Mouse (Mus musculus): ENCODE results near the gene Sfxn3. TPM values are rescaled to one million over a fixed set of nuclear protein-coding genes. Genes with fewer than 3 reads are reported as not detected.

Gene Sfxn3
- polyA plus RNA-seq, 1 experiment from 2014 or later = 95.9 TPM

GRCm38 (mm10) chr19:45016341-45017215 lies 30.7 kb upstream of the Sfxn3 start:
- Histone ChIP-seq H3K4me1 (ENCODE audit: control insufficient read depth, insufficient read depth, low read length) (peaks cover 31% of the 10 kb centered on the region), H3K4me2 (ENCODE audit: low read length) (peak overlapping the region; percentile 89), H3K4me3 (ENCODE audit: low read depth, low read length) (peak overlapping the region; percentile 68), H3K9ac (ENCODE audit: low read depth, low read length) (peak overlapping the region; percentile 69), H3K27ac (ENCODE audit: low read length) (peak overlapping the region; percentile 90), H3K36me3 (ENCODE audit: control insufficient read depth, insufficient read depth, low read length) (peaks cover 2% of the 10 kb centered on the region; the same call in 1 of the 2 replicates), H3K27me3 (ENCODE audit: control insufficient read depth, insufficient read depth, low read depth, low read length) (no peaks in the 10 kb centered on the region), H3K9me3 (replicated peaks; ENCODE audit: control insufficient read depth, low read length, poor library complexity, severe bottlenecking) (no peaks in the 10 kb centered on the region)
- under 1% methylated on average over 16 of the region's 18 CpGs for WGBS
- ATAC-seq = peak; percentile 15

- ATAC-seq = peak; percentile 75
- Histone ChIP-seq H3K9ac (ENCODE audit: low read depth, low read length) (peak overlapping the region; percentile 69), H3K27ac (ENCODE audit: low read length) (peak overlapping the region; percentile 90), H3K9me3 (replicated peaks; ENCODE audit: control insufficient read depth, low read length, poor library complexity, severe bottlenecking) (no peaks in the 10 kb centered on the region), H3K4me2 (ENCODE audit: low read length) (peak overlapping the region; percentile 89), H3K4me3 (ENCODE audit: low read depth, low read length) (peak overlapping the region; percentile 68), H3K36me3 (ENCODE audit: control insufficient read depth, insufficient read depth, low read length) (no peaks in the 10 kb centered on the region), H3K27me3 (ENCODE audit: control insufficient read depth, insufficient read depth, low read depth, low read length) (no peaks in the 10 kb centered on the region), H3K4me1 (ENCODE audit: control insufficient read depth, insufficient read depth, low read length) (peaks cover 31% of the 10 kb centered on the region)
- WGBS = under 1% methylated on average over 27 of the region's 27 CpGs
Measured at GRCm38 (mm10) chr19:45017216-45017771, 30.0 kb upstream of the Sfxn3 start.

DNA sequence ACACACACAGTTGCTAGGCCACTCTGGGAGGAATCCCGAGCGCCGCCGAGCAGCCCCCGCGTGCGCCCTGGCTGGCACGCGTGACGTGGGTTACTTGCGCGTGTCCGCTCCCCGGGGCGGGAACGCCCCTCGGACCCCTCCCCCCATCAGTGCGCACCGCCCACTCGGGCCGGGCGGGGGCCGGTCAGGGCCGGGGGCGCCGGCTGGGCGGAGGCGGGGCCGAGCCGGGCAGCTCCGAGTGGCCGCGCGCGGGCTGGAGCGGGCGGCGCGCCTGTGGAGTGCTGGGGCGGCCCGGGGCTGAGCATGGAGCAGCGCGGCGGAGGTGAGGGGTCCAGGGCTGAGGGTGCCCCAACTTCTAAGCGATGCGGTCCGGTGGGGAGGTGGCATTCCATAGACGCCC lies 29.4 kb upstream of the Sfxn3 start:
- ATAC-seq = peak; percentile 72
- H3K9ac ChIP-seq (ENCODE audit: low read depth, low read length) = peak overlapping the region; percentile 69
- H3K36me3 ChIP-seq (ENCODE audit: control insufficient read depth, insufficient read depth, low read length) = no peaks in the 10 kb centered on the region
- peaks cover 31% of the 10 kb centered on the region for H3K4me1 ChIP-seq (ENCODE audit: control insufficient read depth, insufficient read depth, low read length)
- H3K9me3 ChIP-seq (replicated peaks; ENCODE audit: control insufficient read depth, low read length, poor library complexity, severe bottlenecking) = no peaks in the 10 kb centered on the region
- peak overlapping the region; percentile 90 for H3K27ac ChIP-seq (ENCODE audit: low read length)
- peak overlapping the region; percentile 89 for H3K4me2 ChIP-seq (ENCODE audit: low read length)
- 0% methylated on average over 18 of the region's 48 CpGs for WGBS
- H3K4me3 ChIP-seq (ENCODE audit: low read depth, low read length) = peak overlapping the region; percentile 68
- no peaks in the 10 kb centered on the region for H3K27me3 ChIP-seq (ENCODE audit: control insufficient read depth, insufficient read depth, low read depth, low read length)

GRCm38 (mm10) chr19:45018351-45018831 lies 28.9 kb upstream of the Sfxn3 start:
- Histone ChIP-seq H3K27ac (ENCODE audit: low read length) (peak overlapping the region; percentile 90), H3K36me3 (ENCODE audit: control insufficient read depth, insufficient read depth, low read length) (no peaks in the 10 kb centered on the region), H3K4me3 (ENCODE audit: low read depth, low read length) (peak overlapping the region; percentile 68), H3K9me3 (replicated peaks; ENCODE audit: control insufficient read depth, low read length, poor library complexity, severe bottlenecking) (no peaks in the 10 kb centered on the region), H3K4me2 (ENCODE audit: low read length) (peak overlapping the region; percentile 89), H3K27me3 (ENCODE audit: control insufficient read depth, insufficient read depth, low read depth, low read length) (no peaks in the 10 kb centered on the region), H3K9ac (ENCODE audit: low read depth, low read length) (peak overlapping the region; percentile 69), H3K4me1 (ENCODE audit: control insufficient read depth, insufficient read depth, low read length) (peaks cover 31% of the 10 kb centered on the region)
- peak; percentile 4; the same call in 1 of the 2 replicates for ATAC-seq
- 0% methylated on average over 13 of the region's 13 CpGs for WGBS

- Histone ChIP-seq H3K4me1 (ENCODE audit: control insufficient read depth, insufficient read depth, low read length) (peaks cover 24% of the 10 kb centered on the region), H3K27me3 (ENCODE audit: control insufficient read depth, insufficient read depth, low read depth, low read length) (no peaks in the 10 kb centered on the region), H3K4me2 (ENCODE audit: low read length) (no peak overlapping the region), H3K27ac (ENCODE audit: low read length) (no peak overlapping the region), H3K9me3 (replicated peaks; ENCODE audit: control insufficient read depth, low read length, poor library complexity, severe bottlenecking) (no peaks in the 10 kb centered on the region), H3K36me3 (ENCODE audit: control insufficient read depth, insufficient read depth, low read length) (no peaks in the 10 kb centered on the region), H3K9ac (ENCODE audit: low read depth, low read length) (0 out of 2 replicates have a peak overlapping the region, but pooled peaks have one; percentile 11), H3K4me3 (ENCODE audit: low read depth, low read length) (no peak overlapping the region)
- 77% methylated on average over 6 of the region's 6 CpGs for WGBS
- ATAC-seq = no peak
Measured at GRCm38 (mm10) chr19:45020348-45020747, 27.0 kb upstream of the Sfxn3 start.

- Histone ChIP-seq H3K4me3 (ENCODE audit: low read depth, low read length) (no peak overlapping the region), H3K9me3 (replicated peaks; ENCODE audit: control insufficient read depth, low read length, poor library complexity, severe bottlenecking) (no peaks in the 10 kb centered on the region), H3K27ac (ENCODE audit: low read length) (no peak overlapping the region), H3K4me1 (ENCODE audit: control insufficient read depth, insufficient read depth, low read length) (peaks cover 14% of the 10 kb centered on the region), H3K4me2 (ENCODE audit: low read length) (no peak overlapping the region), H3K9ac (ENCODE audit: low read depth, low read length) (no peak overlapping the region), H3K36me3 (ENCODE audit: control insufficient read depth, insufficient read depth, low read length) (peaks cover 8% of the 10 kb centered on the region; the same call in 1 of the 2 replicates), H3K27me3 (ENCODE audit: control insufficient read depth, insufficient read depth, low read depth, low read length) (no peaks in the 10 kb centered on the region)
- WGBS = 95% methylated on average over 15 of the region's 15 CpGs
- no peak for ATAC-seq
Measured at GRCm38 (mm10) chr19:45021362-45021761, 25.9 kb upstream of the Sfxn3 start.

DNA sequence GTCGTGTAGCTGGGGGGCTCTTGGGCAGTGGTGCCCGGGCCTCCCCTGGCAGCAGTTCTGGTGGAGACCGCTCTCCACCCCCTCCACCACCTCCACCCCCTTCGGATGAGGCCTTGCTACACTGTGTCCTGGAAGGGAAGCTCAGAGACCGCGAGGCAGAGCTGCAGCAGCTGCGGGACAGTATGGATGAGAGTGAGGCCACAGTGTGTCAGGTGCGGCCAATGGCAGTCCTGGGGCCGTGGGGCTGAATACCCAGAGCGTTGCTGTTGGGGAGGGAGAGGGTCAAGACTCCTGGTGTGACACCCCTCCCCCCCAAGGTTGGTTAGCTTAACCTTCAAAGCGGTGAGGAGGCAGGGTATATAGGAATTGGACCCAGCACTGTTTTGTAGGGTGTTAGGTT lies 23.3 kb upstream of the Sfxn3 start:
- H3K27me3 ChIP-seq (ENCODE audit: control insufficient read depth, insufficient read depth, low read depth, low read length) = no peaks in the 10 kb centered on the region
- peaks cover 13% of the 10 kb centered on the region; the same call in 1 of the 2 replicates for H3K36me3 ChIP-seq (ENCODE audit: control insufficient read depth, insufficient read depth, low read length)
- no peak overlapping the region for H3K4me2 ChIP-seq (ENCODE audit: low read length)
- H3K4me1 ChIP-seq (ENCODE audit: control insufficient read depth, insufficient read depth, low read length) = peaks cover under 1% of the 10 kb centered on the region
- no peak overlapping the region for H3K9ac ChIP-seq (ENCODE audit: low read depth, low read length)
- H3K4me3 ChIP-seq (ENCODE audit: low read depth, low read length) = no peak overlapping the region
- 87% methylated on average over 11 of the region's 11 CpGs for WGBS
- no peak overlapping the region for H3K27ac ChIP-seq (ENCODE audit: low read length)
- H3K9me3 ChIP-seq (replicated peaks; ENCODE audit: control insufficient read depth, low read length, poor library complexity, severe bottlenecking) = no peaks in the 10 kb centered on the region
- peak; percentile 26; the same call in 1 of the 2 replicates for ATAC-seq

DNA sequence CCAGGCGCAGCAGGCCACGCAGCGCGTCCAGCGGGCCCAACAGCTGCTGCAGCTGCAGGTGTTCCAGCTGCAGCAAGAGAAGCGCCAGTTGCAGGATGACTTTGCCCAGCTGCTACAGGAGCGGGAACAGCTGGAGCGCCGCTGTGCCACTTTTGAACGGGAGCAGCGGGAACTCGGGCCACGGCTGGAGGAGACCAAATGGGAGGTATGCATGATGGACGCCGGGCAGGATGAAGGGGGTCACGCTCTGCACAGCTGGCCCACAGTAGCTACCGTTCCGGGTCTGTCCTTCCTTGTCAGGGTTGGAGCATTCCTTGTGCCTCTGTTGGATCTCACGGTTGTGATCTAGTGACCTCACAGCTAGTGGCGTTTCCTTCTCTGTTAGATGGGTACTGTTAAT lies 22.5 kb upstream of the Sfxn3 start:
- Histone ChIP-seq H3K4me1 (ENCODE audit: control insufficient read depth, insufficient read depth, low read length) (no peaks in the 10 kb centered on the region), H3K9me3 (replicated peaks; ENCODE audit: control insufficient read depth, low read length, poor library complexity, severe bottlenecking) (no peaks in the 10 kb centered on the region), H3K36me3 (ENCODE audit: control insufficient read depth, insufficient read depth, low read length) (peaks cover 13% of the 10 kb centered on the region; the same call in 1 of the 2 replicates), H3K27ac (ENCODE audit: low read length) (no peak overlapping the region), H3K4me2 (ENCODE audit: low read length) (no peak overlapping the region), H3K4me3 (ENCODE audit: low read depth, low read length) (no peak overlapping the region), H3K9ac (ENCODE audit: low read depth, low read length) (no peak overlapping the region), H3K27me3 (ENCODE audit: control insufficient read depth, insufficient read depth, low read depth, low read length) (no peaks in the 10 kb centered on the region)
- 87% methylated on average over 20 of the region's 20 CpGs for WGBS
- no peak for ATAC-seq
